Mouse (Mus musculus): ENCODE measurements around the gene Wnk4.

Wnk4 gene

DNA sequence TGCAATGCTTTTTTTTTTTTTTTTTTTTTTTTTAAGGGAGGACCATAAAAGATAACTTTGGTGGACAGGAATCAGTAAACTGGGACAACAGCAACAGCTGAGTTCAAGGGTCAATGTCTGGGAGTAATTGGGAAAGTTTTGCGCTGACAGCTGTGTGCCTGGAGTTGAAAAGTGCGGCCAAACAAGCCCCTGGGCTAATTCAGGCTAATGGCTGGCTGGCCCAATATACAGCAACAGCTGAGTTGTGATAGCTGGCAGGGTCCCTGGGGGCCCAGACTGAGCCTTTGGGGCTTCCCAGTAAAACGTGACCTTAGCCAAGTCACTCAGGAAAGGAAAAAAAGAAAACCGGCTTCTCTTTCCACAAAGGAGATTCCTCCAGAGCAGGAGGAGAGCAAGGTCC lies 15.3 kb upstream of the Wnk4 start:
- DNase-seq (ENCODE audit: low spot score in 2 of 2): no peak

DNA sequence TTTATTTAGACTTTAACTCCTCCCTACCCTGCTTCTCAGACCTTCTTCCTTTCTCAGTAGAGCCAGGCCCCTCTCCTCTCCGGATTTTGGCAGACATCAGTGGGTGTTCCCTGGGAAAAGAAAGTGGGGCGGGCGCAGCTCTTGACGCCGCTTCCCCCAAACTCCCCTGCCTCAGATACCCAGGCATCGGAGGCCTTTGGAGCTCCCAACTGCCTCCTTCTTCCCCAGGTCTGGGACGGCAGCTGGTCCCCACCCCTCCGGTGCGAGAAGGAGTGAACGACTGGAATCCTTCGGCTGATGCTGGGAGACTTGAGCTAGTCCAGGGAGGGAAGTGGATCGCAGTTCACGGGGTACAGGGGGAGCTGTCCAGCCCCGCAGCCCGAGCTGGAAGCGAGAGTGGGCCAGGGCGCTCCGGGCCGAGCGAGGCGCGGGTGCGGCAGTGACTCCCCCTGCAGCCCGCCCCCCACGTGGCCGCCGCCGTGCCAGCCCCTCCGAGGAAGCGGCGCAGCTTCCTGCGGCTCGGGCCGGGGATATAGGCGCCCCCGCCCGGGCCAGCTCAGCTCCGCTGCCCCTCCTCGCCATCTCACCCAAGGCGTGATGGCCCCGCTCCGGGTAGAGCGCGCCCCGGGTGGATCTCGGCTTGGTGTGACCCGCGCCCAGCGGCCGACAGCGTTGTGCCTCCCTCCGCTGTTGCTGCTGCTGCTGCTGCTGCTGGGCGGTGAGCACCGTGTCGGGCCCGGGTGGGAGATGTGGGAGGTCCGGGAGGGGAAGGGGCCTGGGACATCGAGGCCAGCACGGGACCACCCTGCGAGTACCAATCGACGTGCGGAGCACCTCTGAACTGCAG lies 14.3 kb upstream of the Wnk4 start, which contains the start of gene Ramp2:
TSS of gene Ramp2 (plus strand) at position 174 of the 847 bp plus-strand sequence.
- DNase-seq (ENCODE audit: low spot score in 2 of 2): peak in 1 of 2 experiments; percentile 39

- DNase-seq (ENCODE audit: low spot score in 2 of 2): no peak
These were observed 13.7 kb upstream of the Wnk4 start for GRCm38 (mm10) chr11:101246702-101247012.

GRCm38 (mm10) chr11:101247521-101248030 lies 12.8 kb upstream of the Wnk4 start:
- DNase-seq (ENCODE audit: low spot score in 2 of 2): no peak

- DNase-seq (ENCODE audit: low spot score in 2 of 2): peak in 1 of 2 experiments; percentile 49
These were observed 11.9 kb upstream of the Wnk4 start for GRCm38 (mm10) chr11:101248258-101248994.

DNA sequence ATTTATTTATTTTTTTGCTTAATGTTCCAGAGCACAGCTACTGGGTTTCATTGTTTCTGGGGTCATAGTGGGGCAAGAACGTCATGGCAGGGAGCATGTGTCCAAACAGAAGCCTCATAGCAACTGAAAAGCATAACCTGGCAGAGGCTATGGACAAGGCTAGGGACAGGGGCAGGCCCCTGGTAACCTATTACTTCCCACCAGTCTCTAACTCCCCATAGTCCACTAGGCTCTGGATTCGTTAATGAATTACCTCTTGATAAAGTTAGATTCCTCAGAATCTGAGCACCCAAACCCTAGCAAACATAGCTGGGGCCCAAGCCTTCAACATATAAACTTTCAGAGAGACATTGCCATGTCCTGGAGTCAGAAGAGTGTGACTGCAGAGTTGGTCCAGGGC lies 9.3 kb upstream of the Wnk4 start:
- no peak for DNase-seq (ENCODE audit: low spot score in 2 of 2)

DNA sequence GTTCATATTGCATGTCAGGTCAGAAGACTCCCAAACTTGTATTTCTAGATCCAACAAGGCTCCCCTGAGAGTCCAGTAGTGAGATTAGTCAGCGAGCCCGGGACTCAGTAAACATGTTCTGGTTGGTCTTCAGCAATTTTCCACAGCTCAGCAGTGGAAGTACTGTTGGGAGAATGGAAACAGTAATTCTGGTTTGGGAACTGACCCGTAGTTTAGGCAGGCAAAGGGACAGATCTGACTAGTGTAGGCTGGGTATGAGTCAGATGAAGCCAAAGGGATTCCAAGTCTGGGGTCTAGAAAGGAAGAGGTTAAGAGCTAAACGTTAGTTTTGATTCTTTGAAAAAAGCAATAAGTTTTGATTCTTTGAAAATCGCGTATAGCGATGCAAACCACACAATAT lies 7.4 kb upstream of the Wnk4 start:
- DNase-seq (ENCODE audit: low spot score in 2 of 2): no peak

GRCm38 (mm10) chr11:101253613-101254389 lies 6.6 kb upstream of the Wnk4 start, which contains the start of gene Vps25:
TSS of gene Vps25 (plus strand) at chr11:101253707.
- peak; percentile 67 to 81 for DNase-seq (ENCODE audit: low spot score in 2 of 2)

- DNase-seq (ENCODE audit: low spot score in 2 of 2): no peak
These were observed 4.3 kb upstream of the Wnk4 start for GRCm38 (mm10) chr11:101255826-101256775.

- no peak for DNase-seq (ENCODE audit: low spot score in 2 of 2)
These were observed 1.1 kb upstream of the Wnk4 start for GRCm38 (mm10) chr11:101259261-101259712.

- DNase-seq (ENCODE audit: low spot score in 2 of 2): no peak
These were observed 536 bp downstream of the Wnk4 start for GRCm38 (mm10) chr11:101260826-101261380.

DNA sequence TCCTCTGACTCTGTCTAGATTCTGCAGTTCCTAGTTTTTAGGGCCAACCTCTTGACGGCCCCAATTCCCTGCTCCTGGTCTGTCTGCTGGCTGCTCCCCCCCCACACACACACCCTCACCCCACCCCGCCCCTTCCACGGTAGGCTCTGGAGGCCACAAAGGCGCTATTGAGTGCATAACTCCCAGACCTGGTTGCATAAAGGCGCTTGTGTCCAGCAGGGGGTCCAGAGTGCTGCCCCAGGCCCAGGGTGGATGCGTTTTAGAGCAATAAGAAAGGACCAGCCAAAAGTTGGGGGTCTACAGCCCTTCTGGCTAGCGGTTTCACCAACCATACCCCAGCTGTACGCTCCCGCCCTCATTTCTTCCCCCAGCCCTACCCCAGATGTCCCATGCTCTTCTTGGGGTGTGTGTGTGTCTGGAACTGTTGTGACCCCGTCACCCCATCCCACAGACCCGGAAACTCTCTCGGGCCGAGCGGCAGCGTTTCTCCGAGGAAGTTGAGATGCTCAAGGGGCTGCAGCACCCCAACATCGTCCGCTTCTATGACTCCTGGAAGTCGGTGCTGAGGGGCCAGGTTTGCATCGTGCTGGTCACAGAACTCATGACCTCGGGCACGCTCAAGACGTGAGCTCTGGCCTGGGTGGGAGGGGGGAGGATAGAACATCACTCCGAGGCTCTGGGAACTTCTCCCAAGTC lies 2.1 kb downstream of the Wnk4 start:
- DNase-seq (ENCODE audit: low spot score in 2 of 2): no peak

DNA sequence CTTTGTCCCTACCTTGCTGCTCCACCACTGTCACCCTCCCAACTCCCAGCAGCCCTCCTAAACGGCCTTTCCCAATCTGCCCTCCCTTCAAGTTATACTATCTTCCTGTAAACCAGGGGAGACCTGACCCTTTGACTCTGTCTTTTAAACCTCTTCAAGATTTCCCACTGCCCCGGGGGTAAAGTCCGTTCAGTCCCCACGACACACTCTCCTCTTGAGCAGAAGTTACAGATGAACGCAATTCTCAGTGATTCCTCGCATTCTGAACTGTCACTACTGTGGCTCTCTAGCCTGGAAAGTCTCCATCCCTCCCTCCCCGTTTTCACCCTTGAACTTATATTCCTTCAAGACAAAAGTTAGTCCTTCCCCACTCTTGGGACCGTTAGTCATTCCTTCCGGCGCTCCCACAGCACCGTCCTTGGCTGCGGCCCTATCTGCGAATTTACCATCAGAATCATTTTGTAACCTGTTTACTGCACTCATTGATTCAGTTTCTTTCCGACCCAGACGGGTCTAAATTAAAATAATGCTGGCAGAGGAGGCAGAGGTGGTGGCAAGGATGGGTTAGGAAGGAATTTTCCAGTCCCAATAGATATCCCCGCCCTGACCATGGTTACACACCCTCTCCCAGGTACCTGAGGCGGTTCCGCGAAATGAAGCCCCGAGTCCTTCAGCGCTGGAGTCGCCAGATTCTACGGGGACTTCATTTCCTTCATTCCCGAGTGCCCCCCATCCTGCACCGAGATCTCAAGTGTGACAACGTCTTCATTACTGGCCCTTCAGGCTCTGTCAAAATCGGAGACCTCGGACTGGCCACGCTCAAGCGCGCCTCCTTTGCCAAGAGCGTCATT lies 3.0 kb downstream of the Wnk4 start:
- DNase-seq (ENCODE audit: low spot score in 2 of 2): no peak

- no peak for DNase-seq (ENCODE audit: low spot score in 2 of 2)
These were observed 3.6 kb downstream of the Wnk4 start for GRCm38 (mm10) chr11:101263989-101264280.

DNA sequence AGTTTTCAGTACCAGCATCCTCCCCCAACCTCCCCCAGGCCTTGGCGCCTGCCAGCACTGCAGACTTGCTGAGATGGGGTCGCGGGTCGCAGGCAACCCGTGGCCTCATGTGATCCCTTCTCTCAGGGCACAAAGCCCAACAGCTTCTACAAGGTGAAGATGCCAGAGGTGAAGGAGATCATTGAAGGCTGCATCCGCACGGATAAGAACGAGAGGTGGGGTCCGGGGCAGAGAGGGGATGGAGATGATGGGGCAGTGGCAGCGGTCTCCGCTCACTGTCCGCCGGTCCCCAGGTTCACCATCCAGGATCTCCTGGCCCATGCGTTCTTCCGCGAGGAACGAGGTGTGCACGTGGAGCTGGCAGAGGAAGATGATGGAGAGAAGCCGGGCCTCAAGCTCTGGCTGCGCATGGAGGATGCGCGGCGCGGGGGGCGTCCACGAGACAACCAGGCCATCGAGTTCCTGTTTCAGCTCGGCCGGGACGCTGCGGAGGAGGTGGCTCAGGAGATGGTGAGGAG lies 4.6 kb downstream of the Wnk4 start:
- no peak for DNase-seq (ENCODE audit: low spot score in 2 of 2)

GRCm38 (mm10) chr11:101265906-101266305 lies 5.5 kb downstream of the Wnk4 start:
- DNase-seq (ENCODE audit: low spot score in 2 of 2): no peak

GRCm38 (mm10) chr11:101269577-101270116 lies 9.3 kb downstream of the Wnk4 start:
- DNase-seq (ENCODE audit: low spot score in 2 of 2): no peak

- no peak for DNase-seq (ENCODE audit: low spot score in 2 of 2)
These were observed 12.1 kb downstream of the Wnk4 start for GRCm38 (mm10) chr11:101272446-101272845.

GRCm38 (mm10) chr11:101275309-101275708 lies 14.9 kb downstream of the Wnk4 start:
- DNase-seq (ENCODE audit: low spot score in 2 of 2): no peak
